Comparison of ENCODE assay signal across 14 mouse cellular contexts in genomic region chr14:58608216-58608615, GRCm38 (mm10).
A peak's percentile ranks its signal among the peaks of the same experiment; 100 is the strongest.
DNase-seq lines count a peak whose midpoint lies in the region; ATAC-seq and TF ChIP-seq lines count a peak whose summit lies in the region.
"Had no signal": no experiment of that assay in that cellular context is flagged by ENCODE, and none has a peak within 500 bp of the region (broad histone marks: within the 10 kb centered on the region; RNA-seq: fewer than 3 reads in every experiment).

No protein-coding gene starts in this region.

- no peak for TF ChIP-seq EP300 in liver, postnatal 0 days (IDR thresholded peaks at IDR 0.05; ENCODE audit: low read depth)

- H3K4me3 ChIP-seq in kidney, embryonic 16.5 days (ENCODE audit: low read length): no peak overlapping the region
- no peak overlapping the region for H3K4me3 ChIP-seq in kidney, adult 2 months (ENCODE audit: insufficient read depth, low read depth, low read length)
- no peak overlapping the region for H3K4me3 ChIP-seq in heart, embryonic 14.5 days (ENCODE audit: control insufficient read depth in 1 of 2, insufficient read depth in 1 of 2, low read depth in 1 of 2, low read length in 2 of 2)
- H3K4me3 ChIP-seq in liver, postnatal 0 days (ENCODE audit: low read depth, low read length): no peak overlapping the region
- H3K4me3 ChIP-seq: kidney, embryonic 15.5 days; limb, embryonic 12.5 days had no signal

- H3K9me3 ChIP-seq in kidney, embryonic 16.5 days (ENCODE audit: low read length): no peaks in the 10 kb centered on the region
- no peaks in the 10 kb centered on the region for H3K9me3 ChIP-seq in heart, embryonic 14.5 days (ENCODE audit: control insufficient read depth, low read length)
- no peaks in the 10 kb centered on the region for H3K9me3 ChIP-seq in liver, postnatal 0 days (ENCODE audit: low read length)
- H3K9me3 ChIP-seq: kidney, embryonic 15.5 days; limb, embryonic 12.5 days had no signal

- DNase-seq in kidney, adult 2 months: no peak
- peak; percentile 51 for DNase-seq in fibroblast of lung, adult 2 months (ENCODE audit: low read depth)
- DNase-seq in lung, postnatal 14 days: peak; percentile 27
- DNase-seq in liver, postnatal 0 days: no peak
- no peak for DNase-seq in right cerebral cortex, adult 2 months (ENCODE audit: low spot score in 2 of 2)
- no peak for DNase-seq in kidney, postnatal 10 days
- DNase-seq: spleen, adult 18-20 months had no signal

- TF ChIP-seq POLR2A in kidney, adult 2 months (IDR thresholded peaks at IDR 0.05; ENCODE audit: low read depth, low read length): no peak

- H3K4me2 ChIP-seq in kidney, embryonic 16.5 days (replicated peaks; ENCODE audit: low read depth, low read length): no peak overlapping the region
- no peak overlapping the region for H3K4me2 ChIP-seq in heart, embryonic 14.5 days (ENCODE audit: low read length)
- H3K4me2 ChIP-seq in liver, postnatal 0 days (ENCODE audit: low read depth, low read length): no peak overlapping the region
- H3K4me2 ChIP-seq: kidney, embryonic 15.5 days; limb, embryonic 12.5 days had no signal

- WGBS in kidney, embryonic 16.5 days: 43% methylated on average over 4 of the region's 4 CpGs
- 48% methylated on average over 4 of the region's 4 CpGs for WGBS in kidney, adult 2 months
- WGBS in heart, embryonic 14.5 days: 47% methylated on average over 4 of the region's 4 CpGs
- 52% methylated on average over 4 of the region's 4 CpGs for WGBS in liver, postnatal 0 days (ENCODE audit: insufficient replicate concordance)

- 0 out of 2 replicates have a peak, but pooled peaks have one; percentile 27 for ATAC-seq in kidney, embryonic 16.5 days (ENCODE audit: low FRiP score, low TSS enrichment)
- ATAC-seq in heart, embryonic 14.5 days (ENCODE audit: insufficient number of reproducible peaks, insufficient read depth, low FRiP score, low read depth): no peak
- ATAC-seq in liver, postnatal 0 days: no peak
- ATAC-seq: CD4-positive, CD25-positive, alpha-beta regulatory T cell, adult 4 months; hindbrain, postnatal 0 days had no signal

- no peaks in the 10 kb centered on the region for H3K4me1 ChIP-seq in kidney, embryonic 16.5 days (ENCODE audit: insufficient read depth, low read length)
- no peaks in the 10 kb centered on the region for H3K4me1 ChIP-seq in kidney, adult 2 months (ENCODE audit: control insufficient read depth, insufficient read depth, low read length)
- peaks cover 8 to 20% of the 10 kb centered on the region in 2 experiments for H3K4me1 ChIP-seq in heart, embryonic 14.5 days (ENCODE audit: control insufficient read depth in 2 of 2, insufficient read depth in 2 of 2, low read length in 2 of 2)
- H3K4me1 ChIP-seq in liver, postnatal 0 days (ENCODE audit: insufficient read depth): no peaks in the 10 kb centered on the region
- H3K4me1 ChIP-seq: kidney, embryonic 15.5 days had no signal

- no peak overlapping the region for H3K27ac ChIP-seq in kidney, embryonic 16.5 days (ENCODE audit: low read length)
- no peak overlapping the region for H3K27ac ChIP-seq in kidney, adult 2 months (ENCODE audit: insufficient read depth, low read depth, low read length)
- peak overlapping the region; percentile 70 to 71; a peak in 3 of 4 replicates for H3K27ac ChIP-seq in heart, embryonic 14.5 days (replicated peaks in 1 of 2; ENCODE audit: control insufficient read depth in 1 of 2, insufficient read depth in 1 of 2, low read depth in 2 of 2, low read length in 2 of 2)
- H3K27ac ChIP-seq in liver, postnatal 0 days (ENCODE audit: low read depth): no peak overlapping the region
- H3K27ac ChIP-seq: hindbrain, postnatal 0 days; kidney, embryonic 15.5 days; limb, embryonic 12.5 days had no signal

- H3K36me3 ChIP-seq in kidney, embryonic 16.5 days (ENCODE audit: insufficient read depth, low read length): no peaks in the 10 kb centered on the region
- no peaks in the 10 kb centered on the region for H3K36me3 ChIP-seq in kidney, adult 2 months (ENCODE audit: control insufficient read depth, insufficient read depth, low read length)
- H3K36me3 ChIP-seq in heart, embryonic 14.5 days (ENCODE audit: control insufficient read depth, insufficient read depth, low read length): no peaks in the 10 kb centered on the region
- H3K36me3 ChIP-seq in liver, postnatal 0 days (replicated peaks; ENCODE audit: insufficient read depth, low read length): no peaks in the 10 kb centered on the region
- H3K36me3 ChIP-seq: kidney, embryonic 15.5 days; limb, embryonic 12.5 days had no signal

- no peak overlapping the region for H3K9ac ChIP-seq in kidney, embryonic 16.5 days (replicated peaks; ENCODE audit: low read length)
- H3K9ac ChIP-seq in heart, embryonic 14.5 days (ENCODE audit: low read length): no peak overlapping the region
- H3K9ac ChIP-seq in liver, postnatal 0 days (replicated peaks): no peak overlapping the region
- H3K9ac ChIP-seq: kidney, embryonic 15.5 days; limb, embryonic 12.5 days had no signal

- H3K27me3 ChIP-seq in kidney, embryonic 16.5 days (ENCODE audit: insufficient read depth, low read length): no peaks in the 10 kb centered on the region
- H3K27me3 ChIP-seq in kidney, adult 2 months (replicated peaks; ENCODE audit: control insufficient read depth, insufficient read depth, low read length): no peaks in the 10 kb centered on the region
- no peaks in the 10 kb centered on the region for H3K27me3 ChIP-seq in heart, embryonic 14.5 days (ENCODE audit: control insufficient read depth, insufficient read depth, low read length)
- no peaks in the 10 kb centered on the region for H3K27me3 ChIP-seq in liver, postnatal 0 days (ENCODE audit: insufficient read depth, low read length)
- H3K27me3 ChIP-seq: kidney, embryonic 15.5 days; limb, embryonic 12.5 days; Patski had no signal

- no peak for TF ChIP-seq CTCF in kidney, adult 2 months (conservative IDR thresholded peaks at IDR 0.05; ENCODE audit: insufficient read depth, insufficient read length, low read depth, low read length)
- no peak for TF ChIP-seq CTCF in liver, postnatal 0 days (IDR thresholded peaks at IDR 0.05; ENCODE audit: low read depth)

Comparison
In these comparisons a context has a peak if more than half of its experiments do, and no peak if none do; other contexts are left out.
1. H3K27ac ChIP-seq: peak in heart, embryonic 14.5 days (2 of 2); none in kidney, embryonic 16.5 days (single experiment), kidney, adult 2 months (single experiment) and liver, postnatal 0 days (single experiment).
2. DNase-seq: peak in fibroblast of lung, adult 2 months (single experiment) and lung, postnatal 14 days (single experiment); none in kidney, adult 2 months (single experiment), liver, postnatal 0 days (single experiment), right cerebral cortex, adult 2 months (0 of 2) and kidney, postnatal 10 days (single experiment).